Mouse (Mus musculus): Measurements from ENCODE around the gene Sec24d. TPM values are rescaled to one million over a fixed set of nuclear protein-coding genes. Genes with fewer than 3 reads are reported as not detected.

Sec24d gene
- polyA plus RNA-seq, 1 experiment = 20.8 TPM

DNA sequence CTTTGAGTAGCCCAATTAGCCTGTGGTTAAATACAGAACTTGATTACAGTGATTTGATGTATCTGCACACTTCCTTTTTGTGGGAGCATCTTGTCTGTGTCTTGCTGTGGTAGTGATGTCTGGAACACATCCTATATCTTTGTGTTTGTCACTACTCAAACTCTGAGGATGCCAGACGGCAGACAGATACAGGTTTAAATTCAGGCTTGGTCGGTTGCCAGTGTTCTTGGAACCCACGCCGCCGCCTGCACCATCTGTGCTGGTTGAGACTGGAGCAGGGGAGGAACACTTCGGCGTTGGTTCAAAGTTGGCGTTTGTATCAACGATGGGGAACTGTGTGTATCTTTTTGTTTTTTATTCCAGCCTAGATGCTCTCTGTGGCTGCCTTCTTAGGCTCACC is 31.0 kb downstream of the Sec24d start:
- WGBS = 90% methylated on average over 9 of the region's 9 CpGs
- TF ChIP-seq POLR2A (IDR thresholded peaks at IDR 0.05; ENCODE audit: low read depth, low read length) (no peak), CTCF (conservative IDR thresholded peaks at IDR 0.05; ENCODE audit: insufficient read depth, insufficient read length, low read depth, low read length) (no peak)
- Histone ChIP-seq H3K4me1 (ENCODE audit: control insufficient read depth, insufficient read depth, low read length) (no peaks in the 10 kb centered on the region), H3K27ac (ENCODE audit: insufficient read depth, low read depth, low read length) (no peak overlapping the region), H3K27me3 (replicated peaks; ENCODE audit: control insufficient read depth, insufficient read depth, low read length) (no peaks in the 10 kb centered on the region), H3K4me3 (ENCODE audit: insufficient read depth, low read depth, low read length) (no peak overlapping the region), H3K36me3 (ENCODE audit: control insufficient read depth, insufficient read depth, low read length) (peaks cover 5% of the 10 kb centered on the region)
- DNase-seq = no peak

DNA sequence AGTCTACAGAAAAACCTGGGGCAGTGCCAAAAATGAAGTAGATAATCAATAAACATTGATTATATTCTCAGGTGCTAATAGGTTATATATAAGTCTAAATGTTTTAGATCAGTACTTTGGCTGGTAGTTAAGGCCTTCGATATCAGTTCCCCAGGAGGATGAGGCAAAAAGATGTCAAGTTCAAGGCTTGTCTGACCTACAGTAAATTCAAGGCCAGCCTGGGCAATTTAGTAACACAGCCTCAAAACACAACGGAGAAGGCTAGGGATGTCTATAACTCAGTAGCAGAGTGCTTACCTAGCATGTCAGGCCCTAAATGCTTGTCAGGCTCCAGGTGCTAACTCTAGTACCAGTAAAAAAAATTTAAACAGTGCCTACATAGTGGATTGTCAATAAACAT is 34.3 kb downstream of the Sec24d start:
- TF ChIP-seq CTCF (conservative IDR thresholded peaks at IDR 0.05; ENCODE audit: insufficient read depth, insufficient read length, low read depth, low read length) (no peak), POLR2A (IDR thresholded peaks at IDR 0.05; ENCODE audit: low read depth, low read length) (no peak)
- no peaks in the 10 kb centered on the region for H3K27me3 ChIP-seq (replicated peaks; ENCODE audit: control insufficient read depth, insufficient read depth, low read length)
- DNase-seq = no peak
- no peak overlapping the region for H3K4me3 ChIP-seq (ENCODE audit: insufficient read depth, low read depth, low read length)
- H3K36me3 ChIP-seq (ENCODE audit: control insufficient read depth, insufficient read depth, low read length) = peaks cover 2% of the 10 kb centered on the region
- 91% methylated on average over 2 of the region's 2 CpGs for WGBS
- H3K27ac ChIP-seq (ENCODE audit: insufficient read depth, low read depth, low read length) = no peak overlapping the region
- H3K4me1 ChIP-seq (ENCODE audit: control insufficient read depth, insufficient read depth, low read length) = no peaks in the 10 kb centered on the region

DNA sequence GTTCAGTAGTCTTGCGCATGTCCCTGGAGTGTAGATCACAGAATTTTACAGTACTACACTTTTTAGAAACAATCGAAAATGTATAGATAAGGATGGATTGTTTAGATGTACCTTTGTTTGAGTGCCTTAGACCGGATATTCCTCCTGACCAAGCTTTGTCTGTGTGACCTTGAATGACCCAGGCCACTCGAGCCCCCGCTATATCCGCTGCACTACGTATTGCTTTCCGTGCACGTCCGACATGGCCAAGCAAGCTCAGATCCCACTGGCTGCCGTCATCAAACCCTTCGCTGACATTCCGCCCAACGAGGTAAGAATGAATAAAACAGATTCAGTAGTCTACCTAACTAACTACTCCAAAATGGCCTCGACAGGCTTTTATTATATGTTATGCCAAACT is 38.4 kb downstream of the Sec24d start:
- H3K27me3 ChIP-seq (replicated peaks; ENCODE audit: control insufficient read depth, insufficient read depth, low read length) = no peaks in the 10 kb centered on the region
- no peaks in the 10 kb centered on the region for H3K4me1 ChIP-seq (ENCODE audit: control insufficient read depth, insufficient read depth, low read length)
- 93% methylated on average over 15 of the region's 15 CpGs for WGBS
- H3K36me3 ChIP-seq (ENCODE audit: control insufficient read depth, insufficient read depth, low read length) = peaks cover 2% of the 10 kb centered on the region
- DNase-seq = no peak
- H3K4me3 ChIP-seq (ENCODE audit: insufficient read depth, low read depth, low read length) = no peak overlapping the region
- H3K27ac ChIP-seq (ENCODE audit: insufficient read depth, low read depth, low read length) = no peak overlapping the region
- no peak for TF ChIP-seq POLR2A (IDR thresholded peaks at IDR 0.05; ENCODE audit: low read depth, low read length)
- TF ChIP-seq CTCF (conservative IDR thresholded peaks at IDR 0.05; ENCODE audit: insufficient read depth, insufficient read length, low read depth, low read length) = no peak

DNA sequence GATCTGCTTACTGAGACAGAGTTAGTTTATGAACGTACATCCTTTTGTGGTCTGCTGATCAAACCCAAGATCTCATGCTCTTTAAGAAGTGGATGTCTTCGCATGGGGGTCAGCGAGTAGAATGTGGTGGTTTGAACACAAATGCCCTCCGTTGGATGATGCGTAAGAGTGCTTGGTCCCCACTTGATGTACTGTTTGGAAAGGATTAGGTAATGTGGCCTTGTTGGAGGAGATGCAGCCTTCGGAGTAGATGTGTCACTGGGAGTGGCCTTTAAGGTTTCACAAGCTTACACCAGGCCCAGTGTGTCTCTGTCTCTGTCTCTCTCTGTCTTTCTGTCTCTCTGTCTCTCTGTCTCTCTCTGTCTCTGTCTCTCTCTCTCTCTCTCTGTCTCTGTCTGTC is 40.2 kb downstream of the Sec24d start:
- DNase-seq = no peak
- TF ChIP-seq POLR2A (IDR thresholded peaks at IDR 0.05; ENCODE audit: low read depth, low read length) (no peak), CTCF (conservative IDR thresholded peaks at IDR 0.05; ENCODE audit: insufficient read depth, insufficient read length, low read depth, low read length) (no peak)
- 98% methylated on average over 6 of the region's 6 CpGs for WGBS

DNA sequence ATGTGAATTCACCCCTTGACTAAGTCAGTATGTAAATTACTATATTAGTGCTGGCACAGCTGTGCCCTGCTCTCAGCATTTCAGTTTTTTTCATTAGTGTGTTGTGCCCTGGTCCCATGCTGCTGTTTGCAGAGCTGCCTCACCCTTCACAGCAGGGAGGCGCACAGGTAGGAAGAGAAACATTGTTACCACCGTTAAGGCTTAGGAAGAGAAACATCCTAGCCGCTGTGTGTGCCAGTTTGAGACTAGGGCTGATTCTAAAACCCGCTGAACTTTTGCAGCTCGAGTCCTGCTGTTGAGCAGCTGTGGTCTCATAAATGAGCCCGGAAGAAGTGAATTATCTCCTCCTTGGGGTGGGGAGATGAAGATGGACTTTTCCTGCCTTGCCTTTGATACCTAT is 41.9 kb downstream of the Sec24d start:
- TF ChIP-seq POLR2A (IDR thresholded peaks at IDR 0.05; ENCODE audit: low read depth, low read length) = no peak
- no peak for TF ChIP-seq CTCF (conservative IDR thresholded peaks at IDR 0.05; ENCODE audit: insufficient read depth, insufficient read length, low read depth, low read length)
- H3K27ac ChIP-seq (ENCODE audit: insufficient read depth, low read depth, low read length) = no peak overlapping the region
- no peak overlapping the region for H3K4me3 ChIP-seq (ENCODE audit: insufficient read depth, low read depth, low read length)
- no peak for DNase-seq
- 77% methylated on average over 6 of the region's 6 CpGs for WGBS
- no peaks in the 10 kb centered on the region for H3K27me3 ChIP-seq (replicated peaks; ENCODE audit: control insufficient read depth, insufficient read depth, low read length)
- no peaks in the 10 kb centered on the region for H3K4me1 ChIP-seq (ENCODE audit: control insufficient read depth, insufficient read depth, low read length)
- H3K36me3 ChIP-seq (ENCODE audit: control insufficient read depth, insufficient read depth, low read length) = no peaks in the 10 kb centered on the region

More for the DNA sequence above, 40.2 kb downstream of the Sec24d start:
- Histone ChIP-seq H3K4me1 (ENCODE audit: control insufficient read depth, insufficient read depth, low read length) (no peaks in the 10 kb centered on the region), H3K27ac (ENCODE audit: insufficient read depth, low read depth, low read length) (no peak overlapping the region), H3K36me3 (ENCODE audit: control insufficient read depth, insufficient read depth, low read length) (peaks cover 2% of the 10 kb centered on the region; the same call in 1 of the 2 replicates), H3K4me3 (ENCODE audit: insufficient read depth, low read depth, low read length) (no peak overlapping the region), H3K27me3 (replicated peaks; ENCODE audit: control insufficient read depth, insufficient read depth, low read length) (no peaks in the 10 kb centered on the region)

DNA sequence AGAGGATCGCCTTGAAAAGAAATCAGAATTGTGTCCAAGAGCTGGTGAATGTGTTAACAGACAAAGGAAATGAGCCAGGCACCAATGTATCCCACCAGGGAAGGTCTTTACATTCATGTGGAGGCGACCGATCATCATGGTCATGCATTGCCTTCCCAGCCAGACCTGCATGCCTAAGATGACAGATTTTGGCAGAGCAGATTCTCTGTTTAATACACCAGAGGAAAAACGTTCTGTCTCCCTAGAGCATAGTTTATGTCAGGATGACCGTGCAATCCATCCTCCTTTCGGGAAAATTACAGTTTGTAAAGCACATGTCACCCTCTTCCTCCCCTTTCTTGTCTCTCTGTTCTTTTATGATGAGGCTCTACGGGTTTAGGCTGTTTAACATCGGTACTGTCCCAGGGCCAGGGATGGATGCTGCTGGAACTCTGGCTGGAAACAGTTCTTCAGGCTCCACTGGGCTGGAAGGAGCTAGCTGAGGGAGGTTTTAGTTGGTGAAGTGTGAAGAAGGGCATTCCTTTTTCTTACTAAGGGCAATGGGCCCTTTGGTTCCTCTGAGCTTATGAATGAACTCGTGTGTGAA is 45.3 kb downstream of the Sec24d start:
- TF ChIP-seq CTCF (conservative IDR thresholded peaks at IDR 0.05; ENCODE audit: insufficient read depth, insufficient read length, low read depth, low read length) (no peak), POLR2A (IDR thresholded peaks at IDR 0.05; ENCODE audit: low read depth, low read length) (no peak)
- H3K4me3 ChIP-seq (ENCODE audit: insufficient read depth, low read depth, low read length) = no peak overlapping the region
- no peaks in the 10 kb centered on the region for H3K36me3 ChIP-seq (ENCODE audit: control insufficient read depth, insufficient read depth, low read length)
- no peak for DNase-seq
- no peak overlapping the region for H3K27ac ChIP-seq (ENCODE audit: insufficient read depth, low read depth, low read length)
- H3K4me1 ChIP-seq (ENCODE audit: control insufficient read depth, insufficient read depth, low read length) = no peaks in the 10 kb centered on the region
- no peaks in the 10 kb centered on the region for H3K27me3 ChIP-seq (replicated peaks; ENCODE audit: control insufficient read depth, insufficient read depth, low read length)
- WGBS = 64% methylated on average over 9 of the region's 9 CpGs

DNA sequence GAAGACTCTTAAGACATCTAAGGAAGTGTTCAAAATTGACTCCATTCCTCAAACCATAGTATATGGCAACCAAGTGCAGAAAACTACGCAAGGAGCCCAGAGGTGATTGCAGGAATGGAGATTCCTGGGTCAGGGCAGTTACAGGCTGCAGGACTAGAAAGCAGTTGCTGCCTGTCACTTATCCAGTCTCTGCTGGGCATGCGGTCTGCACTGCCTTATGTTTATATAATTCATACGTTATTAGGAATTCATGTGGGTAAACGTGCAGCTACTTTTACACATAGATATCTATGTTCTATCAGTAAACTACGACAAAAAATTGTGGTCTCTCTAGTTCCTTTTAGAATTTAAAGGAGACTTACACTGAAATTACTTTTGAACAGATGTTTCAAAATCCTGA is 46.2 kb downstream of the Sec24d start:
- WGBS = 79% methylated on average over 5 of the region's 5 CpGs
- H3K4me3 ChIP-seq (ENCODE audit: insufficient read depth, low read depth, low read length) = no peak overlapping the region
- no peaks in the 10 kb centered on the region for H3K4me1 ChIP-seq (ENCODE audit: control insufficient read depth, insufficient read depth, low read length)
- H3K27ac ChIP-seq (ENCODE audit: insufficient read depth, low read depth, low read length) = no peak overlapping the region
- TF ChIP-seq POLR2A (IDR thresholded peaks at IDR 0.05; ENCODE audit: low read depth, low read length) (no peak), CTCF (conservative IDR thresholded peaks at IDR 0.05; ENCODE audit: insufficient read depth, insufficient read length, low read depth, low read length) (no peak)
- no peaks in the 10 kb centered on the region for H3K36me3 ChIP-seq (ENCODE audit: control insufficient read depth, insufficient read depth, low read length)
- no peaks in the 10 kb centered on the region for H3K27me3 ChIP-seq (replicated peaks; ENCODE audit: control insufficient read depth, insufficient read depth, low read length)
- no peak for DNase-seq

Data from kidney, adult 2 months (tissue).